In the genomic region with DNA sequence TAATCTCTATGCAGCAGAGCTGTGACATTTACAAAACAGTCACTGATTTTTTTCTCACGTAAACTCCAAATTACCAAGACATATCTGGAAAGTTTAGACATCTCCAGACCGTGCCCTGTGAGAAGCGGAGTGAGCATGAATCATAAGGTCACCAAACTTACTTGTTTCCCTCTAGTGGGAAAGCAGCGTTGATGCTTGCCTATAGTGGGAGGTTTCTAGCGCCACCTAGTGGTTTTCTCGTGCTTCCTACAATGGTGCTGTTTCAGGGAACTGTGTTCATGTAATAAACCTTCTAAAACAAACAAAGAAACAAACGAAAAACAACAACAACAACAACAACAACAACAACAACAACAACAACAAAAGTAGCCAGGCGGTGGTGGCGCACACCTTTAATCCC, we compare ENCODE assay signal across 9 mouse cellular contexts. TPM values are rescaled to one million over a fixed set of nuclear protein-coding genes. Genes with fewer than 3 reads are reported as not detected.
DNase-seq lines count a peak whose midpoint lies in the region; ATAC-seq lines count a peak whose summit lies in the region.
"Had no signal": no experiment of that assay in that cellular context is flagged by ENCODE, and none has a peak within 500 bp of the region (broad histone marks: within the 10 kb centered on the region; RNA-seq: fewer than 3 reads in every experiment).

No protein-coding gene starts in this region.

- no peaks in the 10 kb centered on the region for H3K36me3 ChIP-seq in embryonic facial prominence, embryonic 14.5 days (ENCODE audit: control insufficient read depth, insufficient read depth, low read length)
- H3K36me3 ChIP-seq: heart, embryonic 15.5 days had no signal

- no peak overlapping the region for H3K4me2 ChIP-seq in embryonic facial prominence, embryonic 14.5 days (ENCODE audit: low read depth, low read length)
- H3K4me2 ChIP-seq: heart, embryonic 15.5 days had no signal

- H3K27me3 ChIP-seq in embryonic facial prominence, embryonic 14.5 days (replicated peaks; ENCODE audit: control insufficient read depth, insufficient read depth, low read length), result no peaks in the 10 kb centered on the region
- H3K27me3 ChIP-seq: heart, embryonic 15.5 days had no signal

- no peak overlapping the region for H3K27ac ChIP-seq in embryonic facial prominence, embryonic 14.5 days (replicated peaks; ENCODE audit: low read depth, low read length)
- H3K27ac ChIP-seq: heart, embryonic 15.5 days had no signal

- no peaks in the 10 kb centered on the region for H3K4me1 ChIP-seq in embryonic facial prominence, embryonic 14.5 days (ENCODE audit: control insufficient read depth, insufficient read depth, low read length)
- H3K4me1 ChIP-seq: heart, embryonic 15.5 days had no signal

- intact Hi-C loops in heart, postnatal 10 days (cut with DNase I), result loop anchor here (2.0 to 5.0 kb wide), 3 partner anchors 293 to 1351 kb away; a partner anchor contains a TSS

- peak; percentile 96 for ATAC-seq in CD4-positive, CD25-positive, alpha-beta regulatory T cell, adult 4 months
- peak; percentile 75 for ATAC-seq in embryonic facial prominence, embryonic 14.5 days (ENCODE audit: low read depth)
- peak; percentile 98 for ATAC-seq in neutrophil, adult 5-6 weeks (ENCODE audit: extremely low read depth, insufficient number of reproducible peaks, low FRiP score, poor library complexity, severe bottlenecking)

- H3K9ac ChIP-seq in embryonic facial prominence, embryonic 14.5 days (ENCODE audit: low read depth, low read length), result no peak overlapping the region
- H3K9ac ChIP-seq: heart, embryonic 15.5 days had no signal

- peak; percentile 79 for DNase-seq in adrenal gland, postnatal 14 days
- peak; percentile 93 for DNase-seq in embryonic facial prominence, embryonic 14.5 days (ENCODE audit: low spot score)
- DNase-seq in heart, postnatal 10 days, result peak; percentile 70 to 83
- DNase-seq in kidney, postnatal 36 days, result peak; percentile 66 to 70
- peak; percentile 42 to 65 for DNase-seq in lung, adult 18-20 months
- peak; percentile 65 for DNase-seq in thymus, postnatal 14 days

- WGBS in embryonic facial prominence, embryonic 14.5 days, result 13% methylated on average over 9 of the region's 9 CpGs

- no peak overlapping the region for H3K4me3 ChIP-seq in embryonic facial prominence, embryonic 14.5 days (ENCODE audit: low read depth, low read length)
- H3K4me3 ChIP-seq: heart, embryonic 15.5 days had no signal

- no peaks in the 10 kb centered on the region for H3K9me3 ChIP-seq in embryonic facial prominence, embryonic 14.5 days (ENCODE audit: control insufficient read depth, low read length)
- H3K9me3 ChIP-seq: heart, embryonic 15.5 days had no signal

RNA-seq across cellular contexts. Expression of a gene that starts 22.4 kb away (rescaled TPM):
- polyA plus RNA-seq in CD4-positive, CD25-positive, alpha-beta regulatory T cell, adult 4 months (2017; shearing (Covaris generic)), result under 1 TPM in 1 of 2 experiments, not detected in 1; 0.31 TPM
- total RNA-seq in adrenal gland, postnatal 14 days (2021), result 426 and 514 TPM in 2 replicates
- polyA plus RNA-seq in embryonic facial prominence, embryonic 14.5 days (2014; fragmentation: Nextera tagmentation; extraction: Ambion mirVana), result 0.17 and 0.25 TPM in 2 replicates
- under 1 TPM; 0.30 to 0.38 TPM for total RNA-seq in heart, postnatal 10 days (2021)
- not detected in 2 replicates for total RNA-seq in neutrophil, adult 5-6 weeks (2017)

RNA-seq across cellular contexts. Expression of a gene that starts 40.8 kb away (rescaled TPM):
- polyA plus RNA-seq in CD4-positive, CD25-positive, alpha-beta regulatory T cell, adult 4 months (2017; shearing (Covaris generic)), result not detected
- total RNA-seq in adrenal gland, postnatal 14 days (2021), result not detected in 2 replicates
- 0.29 TPM in 1 of 2 replicates, not detected in the other for polyA plus RNA-seq in embryonic facial prominence, embryonic 14.5 days (2014; fragmentation: Nextera tagmentation; extraction: Ambion mirVana)
- not detected for total RNA-seq in heart, postnatal 10 days (2021)
- total RNA-seq in neutrophil, adult 5-6 weeks (2017), result not detected in 2 replicates
- polyA plus RNA-seq: heart, embryonic 15.5 days had no signal

RNA-seq across cellular contexts. Expression of a gene that starts 53.1 kb away (rescaled TPM):
- polyA plus RNA-seq in CD4-positive, CD25-positive, alpha-beta regulatory T cell, adult 4 months (2017; shearing (Covaris generic)), result not detected
- not detected in 2 replicates for total RNA-seq in adrenal gland, postnatal 14 days (2021)
- not detected in 2 replicates for polyA plus RNA-seq in embryonic facial prominence, embryonic 14.5 days (2014; fragmentation: Nextera tagmentation; extraction: Ambion mirVana)
- total RNA-seq in heart, postnatal 10 days (2021), result not detected
- not detected in 2 replicates for total RNA-seq in neutrophil, adult 5-6 weeks (2017)
- polyA plus RNA-seq: heart, embryonic 15.5 days had no signal

RNA-seq across cellular contexts. Expression of a gene that starts 53.5 kb away (rescaled TPM):
- polyA plus RNA-seq in CD4-positive, CD25-positive, alpha-beta regulatory T cell, adult 4 months (2017; shearing (Covaris generic)), result 10 to 100 TPM in 1 of 2 experiments, 1 to 10 TPM in 1; 7.8 to 11.2 TPM
- total RNA-seq in adrenal gland, postnatal 14 days (2021), result 19.2 and 20.4 TPM in 2 replicates
- 5.6 and 6.0 TPM in 2 replicates for polyA plus RNA-seq in embryonic facial prominence, embryonic 14.5 days (2014; fragmentation: Nextera tagmentation; extraction: Ambion mirVana)
- 10 to 100 TPM in 1 of 2 experiments, 1 to 10 TPM in 1; 8.8 to 10.7 TPM for total RNA-seq in heart, postnatal 10 days (2021)
- 60.1 and 63.2 TPM in 2 replicates for total RNA-seq in neutrophil, adult 5-6 weeks (2017)

Comparison
In these comparisons a context has a peak if more than half of its experiments do, and no peak if none do; other contexts are left out.
1. RNA of a gene that starts 22.4 kb away (total RNA-seq): 426 to 514 TPM in adrenal gland, postnatal 14 days; 0.30 to 0.38 TPM in heart, postnatal 10 days and not detected in neutrophil, adult 5-6 weeks; every median in the first group is over 100 times any median in the second.
2. Peak in every context shown above with its lines, with median percentiles within 50 percentile points of each other: ATAC-seq and DNase-seq.